Mouse (Mus musculus): ENCODE measurements at regions not wholly inside any gene's neighbourhood (a gene's known extent, or its start where the extent isn't known, plus 50 kb on each side); places are given as distances from the start of the nearest gene placed in this dataset.

- Histone ChIP-seq H3K27me3 (ENCODE audit: control insufficient read depth, insufficient read depth, low read length) (no peaks in the 10 kb centered on the region), H3K27ac (ENCODE audit: low read depth, low read length) (no peak overlapping the region), H3K4me1 (ENCODE audit: control insufficient read depth, insufficient read depth, low read length) (no peaks in the 10 kb centered on the region), H3K9ac (replicated peaks; ENCODE audit: low read depth, low read length) (no peak overlapping the region), H3K4me2 (ENCODE audit: low read depth, low read length) (no peak overlapping the region), H3K9me3 (ENCODE audit: control insufficient read depth, low read length) (no peaks in the 10 kb centered on the region), H3K36me3 (ENCODE audit: control insufficient read depth, insufficient read depth, low read length) (no peaks in the 10 kb centered on the region), H3K4me3 (ENCODE audit: low read depth, low read length) (no peak overlapping the region)
- 75% methylated on average over 6 of the region's 6 CpGs for WGBS
- no peak for ATAC-seq (ENCODE audit: low read depth)
These were observed 313.3 kb downstream of the Tshz3 start for GRCm38 (mm10) chr7:37011180-37011754.

- Histone ChIP-seq H3K9ac (replicated peaks; ENCODE audit: low read depth, low read length) (no peak overlapping the region), H3K4me3 (ENCODE audit: low read depth, low read length) (no peak overlapping the region), H3K27me3 (ENCODE audit: control insufficient read depth, insufficient read depth, low read length) (no peaks in the 10 kb centered on the region), H3K4me1 (ENCODE audit: control insufficient read depth, insufficient read depth, low read length) (no peaks in the 10 kb centered on the region), H3K4me2 (ENCODE audit: low read depth, low read length) (no peak overlapping the region), H3K27ac (ENCODE audit: low read depth, low read length) (no peak overlapping the region), H3K36me3 (ENCODE audit: control insufficient read depth, insufficient read depth, low read length) (no peaks in the 10 kb centered on the region), H3K9me3 (ENCODE audit: control insufficient read depth, low read length) (no peaks in the 10 kb centered on the region)
- 57% methylated on average over 3 of the region's 3 CpGs for WGBS
- ATAC-seq (ENCODE audit: low read depth) = no peak
These were observed 322.2 kb downstream of the Tshz3 start for GRCm38 (mm10) chr7:37020078-37020477.

GRCm38 (mm10) chr7:37024501-37025025, 326.6 kb downstream of the Tshz3 start:
- Histone ChIP-seq H3K4me1 (ENCODE audit: control insufficient read depth, insufficient read depth, low read length) (no peaks in the 10 kb centered on the region), H3K27ac (ENCODE audit: low read depth, low read length) (no peak overlapping the region), H3K4me3 (ENCODE audit: low read depth, low read length) (no peak overlapping the region), H3K9me3 (ENCODE audit: control insufficient read depth, low read length) (no peaks in the 10 kb centered on the region), H3K27me3 (ENCODE audit: control insufficient read depth, insufficient read depth, low read length) (no peaks in the 10 kb centered on the region), H3K36me3 (ENCODE audit: control insufficient read depth, insufficient read depth, low read length) (no peaks in the 10 kb centered on the region), H3K9ac (replicated peaks; ENCODE audit: low read depth, low read length) (no peak overlapping the region), H3K4me2 (ENCODE audit: low read depth, low read length) (no peak overlapping the region)
- no peak for ATAC-seq (ENCODE audit: low read depth)
- WGBS = 67% methylated on average over 7 of the region's 7 CpGs

- H3K27ac ChIP-seq (ENCODE audit: low read depth, low read length) = no peak overlapping the region
- WGBS = 82% methylated on average over 8 of the region's 8 CpGs
- no peak overlapping the region for H3K9ac ChIP-seq (replicated peaks; ENCODE audit: low read depth, low read length)
These were observed 366.9 kb downstream of the Tshz3 start for GRCm38 (mm10) chr7:37064582-37065458.

GRCm38 (mm10) chr7:37077698-37078097, 379.8 kb downstream of the Tshz3 start:
- 0 out of 2 replicates have a peak, but pooled peaks have one; percentile 44 for ATAC-seq (ENCODE audit: low read depth)
- WGBS = 21% methylated on average over 6 of the region's 6 CpGs
- no peaks in the 10 kb centered on the region for H3K36me3 ChIP-seq (ENCODE audit: control insufficient read depth, insufficient read depth, low read length)

More at GRCm38 (mm10) chr7:37064582-37065458, 366.9 kb downstream of the Tshz3 start:
- no peaks in the 10 kb centered on the region for H3K27me3 ChIP-seq (ENCODE audit: control insufficient read depth, insufficient read depth, low read length)
- no peaks in the 10 kb centered on the region for H3K36me3 ChIP-seq (ENCODE audit: control insufficient read depth, insufficient read depth, low read length)
- ATAC-seq (ENCODE audit: low read depth) = no peak
- H3K4me2 ChIP-seq (ENCODE audit: low read depth, low read length) = no peak overlapping the region
- no peaks in the 10 kb centered on the region for H3K4me1 ChIP-seq (ENCODE audit: control insufficient read depth, insufficient read depth, low read length)
- no peaks in the 10 kb centered on the region for H3K9me3 ChIP-seq (ENCODE audit: control insufficient read depth, low read length)
- H3K4me3 ChIP-seq (ENCODE audit: low read depth, low read length) = no peak overlapping the region

GRCm38 (mm10) chr7:37078140-37078539, 380.2 kb downstream of the Tshz3 start:
- 52% methylated on average over 7 of the region's 7 CpGs for WGBS
- Histone ChIP-seq H3K9ac (replicated peaks; ENCODE audit: low read depth, low read length) (no peak overlapping the region), H3K27ac (ENCODE audit: low read depth, low read length) (peak overlapping the region; percentile 34; the same call in 1 of the 2 replicates)

More at GRCm38 (mm10) chr7:37077698-37078097, 379.8 kb downstream of the Tshz3 start:
- Histone ChIP-seq H3K4me1 (ENCODE audit: control insufficient read depth, insufficient read depth, low read length) (peaks cover 8% of the 10 kb centered on the region), H3K9me3 (ENCODE audit: control insufficient read depth, low read length) (no peaks in the 10 kb centered on the region), H3K27me3 (ENCODE audit: control insufficient read depth, insufficient read depth, low read length) (no peaks in the 10 kb centered on the region), H3K27ac (ENCODE audit: low read depth, low read length) (peak overlapping the region; percentile 34; the same call in 1 of the 2 replicates), H3K9ac (replicated peaks; ENCODE audit: low read depth, low read length) (no peak overlapping the region), H3K4me3 (ENCODE audit: low read depth, low read length) (no peak overlapping the region), H3K4me2 (ENCODE audit: low read depth, low read length) (no peak overlapping the region)

GRCm38 (mm10) chr7:37089726-37090125, 391.8 kb downstream of the Tshz3 start:
- WGBS = 91% methylated on average over 3 of the region's 3 CpGs
- Histone ChIP-seq H3K4me2 (ENCODE audit: low read depth, low read length) (no peak overlapping the region), H3K27ac (ENCODE audit: low read depth, low read length) (no peak overlapping the region), H3K4me1 (ENCODE audit: control insufficient read depth, insufficient read depth, low read length) (no peaks in the 10 kb centered on the region), H3K27me3 (ENCODE audit: control insufficient read depth, insufficient read depth, low read length) (no peaks in the 10 kb centered on the region), H3K36me3 (ENCODE audit: control insufficient read depth, insufficient read depth, low read length) (no peaks in the 10 kb centered on the region), H3K4me3 (ENCODE audit: low read depth, low read length) (no peak overlapping the region), H3K9me3 (ENCODE audit: control insufficient read depth, low read length) (no peaks in the 10 kb centered on the region), H3K9ac (replicated peaks; ENCODE audit: low read depth, low read length) (no peak overlapping the region)
- no peak for ATAC-seq (ENCODE audit: low read depth)

More at GRCm38 (mm10) chr7:37078140-37078539, 380.2 kb downstream of the Tshz3 start:
- no peak overlapping the region for H3K4me3 ChIP-seq (ENCODE audit: low read depth, low read length)
- peaks cover 8% of the 10 kb centered on the region for H3K4me1 ChIP-seq (ENCODE audit: control insufficient read depth, insufficient read depth, low read length)
- H3K9me3 ChIP-seq (ENCODE audit: control insufficient read depth, low read length) = no peaks in the 10 kb centered on the region
- no peak for ATAC-seq (ENCODE audit: low read depth)
- H3K4me2 ChIP-seq (ENCODE audit: low read depth, low read length) = no peak overlapping the region
- H3K36me3 ChIP-seq (ENCODE audit: control insufficient read depth, insufficient read depth, low read length) = no peaks in the 10 kb centered on the region
- H3K27me3 ChIP-seq (ENCODE audit: control insufficient read depth, insufficient read depth, low read length) = no peaks in the 10 kb centered on the region

- Histone ChIP-seq H3K4me1 (ENCODE audit: control insufficient read depth, insufficient read depth, low read length) (no peaks in the 10 kb centered on the region), H3K27me3 (ENCODE audit: control insufficient read depth, insufficient read depth, low read length) (no peaks in the 10 kb centered on the region), H3K9me3 (ENCODE audit: control insufficient read depth, low read length) (no peaks in the 10 kb centered on the region), H3K9ac (replicated peaks; ENCODE audit: low read depth, low read length) (no peak overlapping the region), H3K4me3 (ENCODE audit: low read depth, low read length) (no peak overlapping the region), H3K36me3 (ENCODE audit: control insufficient read depth, insufficient read depth, low read length) (no peaks in the 10 kb centered on the region), H3K4me2 (ENCODE audit: low read depth, low read length) (no peak overlapping the region), H3K27ac (ENCODE audit: low read depth, low read length) (no peak overlapping the region)
- 89% methylated on average over 6 of the region's 6 CpGs for WGBS
- no peak for ATAC-seq (ENCODE audit: low read depth)
These were observed 394.7 kb downstream of the Tshz3 start for GRCm38 (mm10) chr7:37092572-37092971.

GRCm38 (mm10) chr7:37093721-37094120, 395.8 kb downstream of the Tshz3 start:
- H3K27ac ChIP-seq (ENCODE audit: low read depth, low read length) = no peak overlapping the region
- no peaks in the 10 kb centered on the region for H3K27me3 ChIP-seq (ENCODE audit: control insufficient read depth, insufficient read depth, low read length)
- no peak overlapping the region for H3K9ac ChIP-seq (replicated peaks; ENCODE audit: low read depth, low read length)
- H3K4me3 ChIP-seq (ENCODE audit: low read depth, low read length) = no peak overlapping the region
- no peaks in the 10 kb centered on the region for H3K36me3 ChIP-seq (ENCODE audit: control insufficient read depth, insufficient read depth, low read length)
- no peaks in the 10 kb centered on the region for H3K4me1 ChIP-seq (ENCODE audit: control insufficient read depth, insufficient read depth, low read length)
- H3K9me3 ChIP-seq (ENCODE audit: control insufficient read depth, low read length) = no peaks in the 10 kb centered on the region
- no peak for ATAC-seq (ENCODE audit: low read depth)
- 71% methylated on average over 3 of the region's 3 CpGs for WGBS
- no peak overlapping the region for H3K4me2 ChIP-seq (ENCODE audit: low read depth, low read length)

All from neural tube, embryonic 14.5 days (tissue).